Mouse (Mus musculus): ENCODE data around the gene Nme9. TPM values are rescaled to one million over a fixed set of nuclear protein-coding genes. Genes with fewer than 3 reads are reported as not detected.

Gene Nme9
- total RNA-seq, 2 experiments from 2014 or later, result not detected

DNA sequence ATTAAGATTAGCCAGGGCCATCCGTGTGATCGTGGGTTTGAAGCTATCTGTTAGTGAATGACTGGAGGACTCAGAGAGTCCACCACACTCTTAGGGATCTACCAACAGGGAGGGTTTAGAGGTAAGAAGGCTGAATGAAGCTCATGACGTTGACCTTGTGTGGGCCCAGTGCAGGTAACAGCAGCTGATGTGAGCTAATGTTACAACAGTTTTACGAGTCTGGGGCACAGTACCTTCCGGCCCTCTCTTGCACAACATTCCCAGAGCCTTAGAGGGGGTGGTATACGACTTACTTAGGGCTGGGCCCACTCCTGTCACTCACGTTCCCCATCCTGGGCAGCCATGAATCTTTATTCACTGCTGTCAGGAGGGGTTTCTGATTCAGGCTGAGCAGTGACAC, 20.1 kb downstream of the Nme9 start:
- no peak for ATAC-seq (ENCODE audit: poor library complexity, severe bottlenecking)

DNA sequence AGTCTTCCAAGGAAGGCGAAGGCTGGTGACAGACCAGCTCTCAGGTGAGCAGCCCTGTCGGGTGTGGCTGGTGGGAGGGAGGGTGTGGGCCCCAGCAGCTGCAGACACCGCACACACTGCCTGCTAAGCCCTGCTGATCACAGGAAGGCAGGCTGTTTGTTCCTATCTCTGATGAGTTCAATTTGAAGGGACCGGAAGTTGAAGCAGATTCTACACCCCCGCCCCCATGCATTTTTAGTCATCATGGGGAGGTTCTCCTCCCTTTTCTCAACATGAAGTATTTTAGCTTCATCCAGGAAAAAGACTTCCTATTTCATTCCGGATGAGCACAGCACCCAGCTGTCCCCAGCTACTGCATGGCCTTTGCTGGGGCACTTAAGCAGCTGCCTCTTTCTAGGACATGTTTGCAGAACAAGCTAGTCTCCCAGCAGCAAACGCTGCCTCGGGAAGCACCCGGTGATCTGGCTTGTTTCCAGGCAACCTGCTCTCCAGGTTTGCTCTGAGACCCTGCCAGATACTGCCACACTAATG, 28.0 kb downstream of the Nme9 start:
- ATAC-seq (ENCODE audit: poor library complexity, severe bottlenecking), result no peak

DNA sequence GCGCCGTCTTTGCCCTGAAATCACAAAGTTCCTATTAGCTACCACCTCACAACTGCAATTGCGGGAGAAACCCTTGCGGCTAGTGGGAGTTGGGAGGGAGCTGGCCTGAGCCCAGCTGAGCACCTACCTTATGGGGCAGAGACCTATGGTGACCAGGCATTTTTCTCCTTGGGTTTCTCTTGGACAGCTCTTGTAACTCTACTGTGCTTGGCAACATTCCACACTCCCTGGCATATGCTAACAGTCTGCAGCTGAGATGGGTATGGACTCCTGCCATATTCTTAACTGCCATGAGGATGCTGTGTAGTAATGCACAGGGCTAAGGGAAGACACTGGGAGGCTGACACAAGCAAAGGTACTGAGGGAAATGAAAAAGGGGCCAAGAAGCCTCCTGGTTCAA, 29.5 kb downstream of the Nme9 start:
- ATAC-seq (ENCODE audit: poor library complexity, severe bottlenecking), result no peak

DNA sequence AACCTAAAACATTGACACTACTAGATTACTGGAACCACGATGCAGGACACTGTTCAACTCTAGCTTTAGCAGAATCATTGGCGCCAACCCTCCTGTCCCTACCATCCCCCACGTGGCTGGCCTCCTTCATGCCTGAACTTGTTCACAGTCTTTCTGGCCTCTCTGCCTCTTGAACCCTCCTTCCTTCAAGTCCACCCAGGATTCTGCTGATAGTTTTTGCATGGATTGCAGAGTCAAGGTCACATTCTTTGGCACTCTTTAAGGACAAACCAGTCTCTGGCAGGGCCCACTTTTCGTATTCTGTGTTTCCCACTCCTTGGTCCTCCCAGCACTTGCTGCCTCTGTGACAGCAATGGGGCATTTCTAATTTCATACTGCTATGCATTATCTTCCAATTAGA, 31.9 kb downstream of the Nme9 start:
- no peak for ATAC-seq (ENCODE audit: poor library complexity, severe bottlenecking)

DNA sequence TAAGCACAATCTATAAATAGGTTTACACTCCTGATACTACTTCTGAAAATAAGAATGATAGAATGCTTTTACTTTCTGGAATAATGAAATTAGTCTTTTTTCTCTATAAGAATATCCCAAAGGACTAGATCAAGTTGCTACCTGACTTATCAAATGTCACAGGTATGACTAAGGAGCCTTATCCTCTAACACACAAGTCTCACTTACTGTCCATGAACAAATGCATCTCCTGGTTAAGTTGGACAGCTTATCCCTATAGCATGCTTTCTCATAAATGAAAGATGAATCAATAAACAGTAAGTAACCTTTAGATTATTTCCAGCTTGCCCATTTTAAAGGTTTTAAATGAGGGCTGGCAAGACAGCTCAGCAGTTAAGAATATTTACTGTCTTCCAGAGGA, 33.4 kb downstream of the Nme9 start:
- ATAC-seq (ENCODE audit: poor library complexity, severe bottlenecking), result no peak

DNA sequence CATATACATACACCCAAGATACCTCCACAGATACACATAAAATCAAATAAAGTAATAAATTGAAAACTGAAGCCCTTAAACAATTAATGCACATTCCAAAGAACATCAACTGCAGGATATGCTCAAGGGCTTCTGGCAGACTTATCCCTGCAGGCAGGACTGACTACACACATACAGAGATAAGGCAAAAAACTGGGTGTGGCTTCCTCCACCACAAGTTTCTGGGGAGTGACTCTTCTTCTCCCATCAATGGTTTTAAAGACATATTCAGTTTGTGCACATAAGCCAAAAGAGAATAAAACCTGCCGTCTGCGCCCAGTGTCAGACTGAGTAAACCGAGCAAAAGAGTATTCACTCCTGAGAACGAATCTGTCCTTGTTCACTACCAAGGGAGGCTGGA, 33.9 kb downstream of the Nme9 start:
- 0 out of 2 replicates have a peak, but pooled peaks have one; percentile 33 for ATAC-seq (ENCODE audit: poor library complexity, severe bottlenecking)

DNA sequence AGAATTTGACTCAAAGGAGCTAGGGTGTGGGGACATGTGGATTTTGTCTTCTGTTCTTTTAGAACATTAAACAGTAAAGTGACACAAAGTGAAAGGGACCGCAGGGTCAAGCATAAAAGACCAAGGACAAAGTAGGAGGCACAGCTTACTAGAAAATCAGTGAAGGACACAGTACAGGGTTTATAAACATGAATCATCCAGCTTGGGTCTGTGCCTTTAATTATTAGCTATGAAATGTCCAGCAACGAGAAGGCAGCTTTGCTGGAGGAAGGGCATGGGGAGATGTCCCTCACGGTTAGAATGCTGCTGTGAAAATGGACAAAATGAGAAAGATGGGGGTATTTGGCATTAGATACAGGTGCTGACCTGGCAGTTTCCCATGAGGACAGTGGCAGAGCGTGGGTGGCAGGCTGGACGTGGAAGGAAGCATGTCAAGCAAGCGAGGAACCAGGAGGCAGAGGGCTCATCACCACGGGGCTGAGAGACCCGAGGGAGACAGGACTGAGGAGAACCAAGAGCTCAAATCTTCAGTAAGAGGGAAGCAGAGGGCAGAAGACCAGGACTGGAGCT, 35.9 kb downstream of the Nme9 start:
- no peak for ATAC-seq (ENCODE audit: poor library complexity, severe bottlenecking)

DNA sequence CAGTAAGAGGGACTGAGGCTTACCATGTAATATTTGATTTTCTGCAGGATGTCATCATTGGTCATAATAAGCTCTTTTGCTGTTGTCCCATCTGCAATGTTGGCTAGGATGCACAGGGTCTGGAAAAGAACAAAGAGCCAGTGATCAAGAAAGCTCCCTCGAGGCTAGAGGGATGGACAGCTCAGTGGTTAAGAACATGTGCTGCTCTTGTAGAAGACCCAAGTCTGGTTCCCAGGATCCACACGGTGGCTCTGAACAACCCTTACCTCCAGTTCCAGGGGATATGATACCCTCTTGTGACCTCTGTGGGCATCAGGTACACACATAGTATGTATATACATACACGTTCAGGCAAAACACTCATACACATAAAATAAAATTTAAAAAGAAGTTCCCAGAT, 36.6 kb downstream of the Nme9 start:
- ATAC-seq (ENCODE audit: poor library complexity, severe bottlenecking), result no peak

DNA sequence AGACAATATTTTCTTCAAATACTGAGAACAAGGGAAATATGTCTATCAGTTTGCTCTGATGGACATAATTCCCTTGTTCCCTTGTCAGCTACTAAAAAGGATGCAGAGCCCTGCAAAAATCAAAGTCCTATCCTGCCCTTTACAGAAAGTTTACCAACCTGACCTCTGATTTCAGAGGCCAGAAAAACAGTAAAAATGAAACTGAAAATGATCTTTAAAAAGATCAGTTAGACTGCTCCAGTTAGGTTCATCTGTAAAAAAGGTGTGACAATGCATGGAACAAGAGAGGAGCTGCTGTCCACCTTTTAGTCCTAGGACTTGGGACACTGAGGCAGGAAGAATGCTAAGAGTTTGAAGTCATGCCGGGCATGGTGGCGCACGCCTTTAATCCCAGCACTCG, 39.8 kb downstream of the Nme9 start:
- no peak for ATAC-seq (ENCODE audit: poor library complexity, severe bottlenecking)

DNA sequence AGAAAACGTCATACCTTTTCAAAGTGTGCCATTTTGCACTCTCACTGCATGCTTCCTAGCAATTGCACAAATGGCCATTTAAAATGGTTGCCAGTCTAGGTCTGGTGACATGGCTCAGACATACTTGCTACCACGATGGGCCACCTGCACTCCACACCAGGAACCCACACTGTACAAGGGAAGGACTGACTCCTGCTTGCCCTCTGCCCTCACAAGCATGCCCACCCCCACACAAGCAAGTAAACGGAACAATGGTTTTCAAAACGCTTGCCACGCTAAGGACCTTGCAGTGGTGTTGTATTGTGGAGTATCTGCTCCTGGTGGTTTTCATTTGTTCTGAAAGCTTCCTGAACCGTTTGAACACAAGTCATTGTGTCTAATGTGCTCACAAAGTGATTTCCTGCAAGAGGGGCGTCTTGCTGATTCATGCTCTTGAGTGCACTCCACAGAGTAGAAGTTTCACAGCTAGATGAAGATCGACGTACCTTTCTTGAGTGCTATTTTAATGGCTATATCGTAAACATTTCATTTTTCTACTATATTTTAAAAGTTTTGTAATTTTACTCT, 41.4 kb downstream of the Nme9 start:
- 0 out of 2 replicates have a peak, but pooled peaks have one; percentile 37 for ATAC-seq (ENCODE audit: poor library complexity, severe bottlenecking)

DNA sequence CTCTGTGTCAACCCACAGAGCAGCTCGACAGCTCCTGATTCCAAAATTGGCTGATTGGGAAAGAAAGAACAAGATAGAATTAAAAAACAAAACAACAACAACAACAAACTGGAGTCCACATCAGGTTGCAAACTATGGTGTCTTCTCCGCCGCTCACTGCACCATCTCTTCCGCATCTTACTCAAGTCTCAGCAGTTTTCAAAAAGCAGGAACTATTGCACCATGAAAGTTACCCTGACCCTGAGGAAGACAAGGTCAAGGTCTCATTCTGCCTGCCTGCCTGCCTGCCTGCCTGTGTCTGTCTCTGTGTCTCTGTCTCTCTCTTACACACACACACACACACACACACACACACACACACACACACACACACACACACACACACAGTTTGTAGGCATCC, 48.1 kb downstream of the Nme9 start:
- ATAC-seq (ENCODE audit: poor library complexity, severe bottlenecking), result peak; percentile 97

DNA sequence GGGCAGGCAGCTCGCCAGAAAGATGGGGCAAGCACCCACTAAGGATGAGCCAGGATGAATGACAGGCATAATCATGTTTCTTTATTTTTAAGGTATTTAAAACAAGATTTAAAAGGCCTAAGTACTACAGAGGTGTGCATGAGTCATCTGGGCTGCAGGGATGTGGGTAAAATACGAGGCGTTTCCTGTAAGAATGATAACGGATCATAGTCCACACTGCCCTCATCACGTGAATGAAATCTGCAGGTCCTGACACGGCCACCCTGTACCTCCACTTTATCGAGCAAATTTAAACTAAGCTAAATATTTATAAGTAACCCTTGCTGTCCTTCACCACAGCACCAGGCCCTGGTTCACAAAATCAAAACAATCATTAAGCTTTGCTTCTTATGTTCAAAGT, 54.6 kb downstream of the Nme9 start:
- no peak for ATAC-seq (ENCODE audit: poor library complexity, severe bottlenecking)

Other genes starting within 250 kb of the Nme9 start
- not detected in 2 replicates for gene Faiml, start 214.2 kb upstream of the Nme9 start, total RNA-seq (2015)
- gene Faiml, start 214.2 kb upstream of the Nme9 start, total RNA-seq (2017), result not detected in 2 replicates
- gene Cep70, start 208.1 kb upstream of the Nme9 start, total RNA-seq (2015), result 24.5 and 26.7 TPM in 2 replicates
- gene Cep70, start 208.1 kb upstream of the Nme9 start, total RNA-seq (2017), result 30.2 and 38.7 TPM in 2 replicates
- not detected in 2 replicates for gene Esyt3, start 92.9 kb upstream of the Nme9 start, total RNA-seq (2015)
- not detected in 2 replicates for gene Esyt3, start 92.9 kb upstream of the Nme9 start, total RNA-seq (2017)
- gene Mras, start 14.1 kb upstream of the Nme9 start, total RNA-seq (2015), result 0.50 and 1.6 TPM in 2 replicates
- gene Mras, start 14.1 kb upstream of the Nme9 start, total RNA-seq (2017), result 0.41 and 0.48 TPM in 2 replicates
- gene Armc8, start 117.4 kb downstream of the Nme9 start, total RNA-seq (2015), result 21.3 and 22.9 TPM in 2 replicates
- 22.6 and 26.1 TPM in 2 replicates for gene Armc8, start 117.4 kb downstream of the Nme9 start, total RNA-seq (2017)
- gene Dbr1, start 124.3 kb downstream of the Nme9 start, total RNA-seq (2015), result 14.0 and 16.6 TPM in 2 replicates
- 38.5 and 39.8 TPM in 2 replicates for gene Dbr1, start 124.3 kb downstream of the Nme9 start, total RNA-seq (2017)
- gene A4gnt, start 161.0 kb downstream of the Nme9 start, total RNA-seq (2015), result not detected in 2 replicates
- not detected in 2 replicates for gene A4gnt, start 161.0 kb downstream of the Nme9 start, total RNA-seq (2017)
- not detected in 2 replicates for gene Dzip1l, start 178.0 kb downstream of the Nme9 start, total RNA-seq (2015)
- gene Dzip1l, start 178.0 kb downstream of the Nme9 start, total RNA-seq (2017), result not detected in 2 replicates

All from megakaryocyte, adult 5-6 weeks (primary cell).